22 mouse cellular contexts compared by ENCODE assay signal in the genomic region with DNA sequence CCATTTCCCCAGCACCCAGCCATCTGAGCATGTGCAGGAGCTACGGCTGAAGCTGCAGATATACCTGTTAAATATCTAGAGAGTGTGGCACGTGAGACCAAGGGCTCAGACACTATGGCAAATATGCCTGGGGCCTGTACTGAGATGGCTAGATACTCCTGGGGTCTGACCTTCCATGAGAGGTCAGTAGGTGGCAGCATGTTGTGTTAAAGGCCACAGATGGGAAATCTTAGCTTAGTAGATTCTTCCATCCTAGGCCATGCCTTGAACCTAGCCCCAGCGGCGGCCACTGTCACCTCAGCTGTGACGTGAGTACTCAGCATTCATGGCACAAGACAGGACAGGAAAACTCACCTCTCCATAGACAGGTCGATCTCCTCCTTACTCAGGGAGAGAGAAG. TPM values are rescaled to one million over a fixed set of nuclear protein-coding genes. Genes with fewer than 3 reads are reported as not detected.
A peak's percentile ranks its signal among the peaks of the same experiment; 100 is the strongest.
DNase-seq lines count a peak whose midpoint lies in the region; ATAC-seq and TF ChIP-seq lines count a peak whose summit lies in the region.
"Had no signal": no experiment of that assay in that cellular context is flagged by ENCODE, and none has a peak within 500 bp of the region (broad histone marks: within the 10 kb centered on the region; RNA-seq: fewer than 3 reads in every experiment).

No protein-coding gene starts in this region.

- no peak for TF ChIP-seq POLR2A in cerebellum, adult 2 months (IDR thresholded peaks at IDR 0.05; ENCODE audit: borderline replicate concordance, insufficient read depth, low read length)

- 0 out of 2 replicates have a peak overlapping the region, but pooled peaks have one; percentile 8 for H3K9ac ChIP-seq in limb, embryonic 13.5 days
- H3K9ac ChIP-seq: embryonic facial prominence, embryonic 13.5 days; heart, embryonic 13.5 days; kidney, embryonic 15.5 days; neural tube, embryonic 12.5 days had no signal

- H3K4me2 ChIP-seq in limb, embryonic 13.5 days (replicated peaks): no peak overlapping the region
- H3K4me2 ChIP-seq: embryonic facial prominence, embryonic 13.5 days; heart, embryonic 13.5 days; kidney, embryonic 15.5 days; neural tube, embryonic 12.5 days had no signal

- 85% methylated on average over 6 of the region's 6 CpGs for WGBS in cerebellum, adult 2 months
- WGBS in limb, embryonic 13.5 days: 85% methylated on average over 6 of the region's 6 CpGs
- 85% methylated on average over 6 of the region's 6 CpGs for WGBS in limb, embryonic 10.5 days

- no peak for DNase-seq in cerebellum, adult 2 months
- DNase-seq in limb, embryonic 10.5 days (ENCODE audit: low spot score): no peak
- no peak for DNase-seq in spleen, adult 12 weeks (ENCODE audit: low spot score)
- no peak for DNase-seq in thymus, postnatal 0 days (ENCODE audit: low spot score)
- DNase-seq: adrenal gland, adult 2 months; cerebellum, adult 11-12 months; heart, adult 11 months; heart, postnatal 36 days; right cerebral cortex, postnatal 14 days; thymus, postnatal 36 days had no signal

- no peaks in the 10 kb centered on the region for H3K27me3 ChIP-seq in cerebellum, adult 2 months (ENCODE audit: control insufficient read depth, insufficient read depth, low read length)
- H3K27me3 ChIP-seq in limb, embryonic 13.5 days: no peaks in the 10 kb centered on the region
- no peaks in the 10 kb centered on the region for H3K27me3 ChIP-seq in limb, embryonic 10.5 days (ENCODE audit: low read depth, poor library complexity, severe bottlenecking)
- H3K27me3 ChIP-seq in E14TG2a.4 (ENCODE audit: insufficient read depth, low read length): no peaks in the 10 kb centered on the region
- H3K27me3 ChIP-seq: embryonic facial prominence, embryonic 13.5 days; heart, embryonic 13.5 days; kidney, embryonic 15.5 days; neural tube, embryonic 12.5 days had no signal

- no peak overlapping the region for H3K4me3 ChIP-seq in cerebellum, adult 2 months (replicated peaks; ENCODE audit: insufficient read depth, low read depth, low read length)
- no peak overlapping the region for H3K4me3 ChIP-seq in limb, embryonic 13.5 days
- no peak overlapping the region for H3K4me3 ChIP-seq in limb, embryonic 10.5 days
- no peak overlapping the region for H3K4me3 ChIP-seq in E14TG2a.4 (replicated peaks; ENCODE audit: low read length)
- H3K4me3 ChIP-seq: embryonic facial prominence, embryonic 13.5 days; heart, embryonic 13.5 days; kidney, embryonic 15.5 days; left cerebral cortex, adult 2 months; neural tube, embryonic 12.5 days had no signal

- H3K27ac ChIP-seq in cerebellum, adult 2 months (ENCODE audit: insufficient read depth, low read length): no peak overlapping the region
- no peak overlapping the region for H3K27ac ChIP-seq in limb, embryonic 13.5 days
- no peak overlapping the region for H3K27ac ChIP-seq in limb, embryonic 10.5 days
- H3K27ac ChIP-seq: embryonic facial prominence, embryonic 13.5 days; heart, embryonic 13.5 days; kidney, embryonic 15.5 days; left cerebral cortex, adult 2 months; macrophage; neural tube, embryonic 12.5 days had no signal

- H3K36me3 ChIP-seq in limb, embryonic 13.5 days: peaks cover 88% of the 10 kb centered on the region
- peaks cover 91% of the 10 kb centered on the region for H3K36me3 ChIP-seq in limb, embryonic 10.5 days
- peaks cover 66% of the 10 kb centered on the region for H3K36me3 ChIP-seq in E14TG2a.4 (ENCODE audit: insufficient read depth, low read length)

- TF ChIP-seq CTCF in cerebellum, adult 2 months (IDR thresholded peaks at IDR 0.05; ENCODE audit: borderline replicate concordance, insufficient read depth, low read depth, low read length): peak; percentile 7; the same call in 1 of the 2 replicates
- 0 out of 2 replicates have a peak, but pooled peaks have one; percentile 3 for TF ChIP-seq CTCF in E14TG2a.4 (conservative IDR thresholded peaks at IDR 0.05; ENCODE audit: low read length)

- peaks cover 4% of the 10 kb centered on the region for H3K4me1 ChIP-seq in cerebellum, adult 2 months (ENCODE audit: control insufficient read depth, insufficient read depth, low read length)
- no peaks in the 10 kb centered on the region for H3K4me1 ChIP-seq in limb, embryonic 13.5 days
- peaks cover 4% of the 10 kb centered on the region; the same call in 1 of the 2 replicates for H3K4me1 ChIP-seq in limb, embryonic 10.5 days
- H3K4me1 ChIP-seq in E14TG2a.4 (replicated peaks; ENCODE audit: low read depth, low read length): peaks cover 31% of the 10 kb centered on the region
- H3K4me1 ChIP-seq: embryonic facial prominence, embryonic 13.5 days; heart, embryonic 13.5 days; kidney, embryonic 15.5 days; neural tube, embryonic 12.5 days had no signal

- H3K9me3 ChIP-seq in limb, embryonic 13.5 days: no peaks in the 10 kb centered on the region
- no peaks in the 10 kb centered on the region for H3K9me3 ChIP-seq in limb, embryonic 10.5 days (replicated peaks)
- H3K9me3 ChIP-seq in E14TG2a.4 (ENCODE audit: low read length): no peaks in the 10 kb centered on the region
- H3K9me3 ChIP-seq: embryonic facial prominence, embryonic 13.5 days; heart, embryonic 13.5 days; kidney, embryonic 15.5 days; neural tube, embryonic 12.5 days had no signal

- no peak for ATAC-seq in cerebellum, adult (ENCODE audit: insufficient number of reproducible peaks, low FRiP score, low TSS enrichment)
- no peak for ATAC-seq in limb, embryonic 13.5 days (ENCODE audit: low FRiP score, low read depth)
- ATAC-seq in megakaryocyte progenitor cell, adult 5-6 weeks (replicated peaks; ENCODE audit: poor library complexity): peak; percentile 60
- ATAC-seq: forebrain, embryonic 16.5 days; inflammation-experienced regulatory T-cells, adult 6 months had no signal

RNA-seq across cellular contexts. Expression of a gene that starts 54.4 kb away (rescaled TPM):
- polyA plus RNA-seq in cerebellum, adult 2 months (2012; rRNA removed): 30.5 and 32.5 TPM in 2 replicates
- 31.6 and 37.7 TPM in 2 replicates for polyA plus RNA-seq in limb, embryonic 13.5 days (2015; fragmentation: Nextera tagmentation; extraction: Ambion mirVana)
- 22.0 and 24.1 TPM in 2 replicates for polyA plus RNA-seq in limb, embryonic 10.5 days (2016; fragmentation: Nextera tagmentation; extraction: Ambion mirVana)
- total RNA-seq in megakaryocyte progenitor cell, adult 5-6 weeks (2015): 9.7 and 15.5 TPM in 2 replicates
- 16.2 and 19.8 TPM in 2 replicates for total RNA-seq in megakaryocyte progenitor cell, adult 5-6 weeks (2017)
- polyA plus RNA-seq in thymus, postnatal 0 days (2015; fragmentation: Nextera tagmentation; extraction: Ambion mirVana): 22.5 and 24.0 TPM in 2 replicates
